26 mouse cellular contexts compared by ENCODE assay signal in the genomic region with DNA sequence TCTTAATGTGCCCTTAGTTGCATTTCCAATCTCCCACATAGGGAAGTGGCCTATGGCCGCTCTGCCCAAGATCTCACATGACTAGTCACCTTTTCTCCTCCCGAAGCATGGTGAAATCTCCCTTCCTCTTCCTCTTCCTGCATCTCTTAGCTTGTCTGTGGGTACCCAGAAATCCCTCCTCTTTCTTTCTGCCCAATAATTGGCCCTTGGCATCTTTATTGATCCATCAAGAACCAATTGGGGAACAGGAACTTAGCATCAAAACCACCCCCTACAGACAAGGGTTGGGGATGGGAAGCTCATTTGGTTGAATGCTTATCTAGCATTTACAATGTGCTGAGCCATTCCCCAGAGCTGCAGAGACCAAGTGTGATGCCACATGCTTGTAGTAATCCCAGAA.
A peak's percentile ranks its signal among the peaks of the same experiment; 100 is the strongest.
DNase-seq lines count a peak whose midpoint lies in the region; ATAC-seq and TF ChIP-seq lines count a peak whose summit lies in the region.
"Had no signal": no experiment of that assay in that cellular context is flagged by ENCODE, and none has a peak within 500 bp of the region (broad histone marks: within the 10 kb centered on the region; RNA-seq: fewer than 3 reads in every experiment).

No protein-coding gene starts in this region.

- WGBS in lung, postnatal 0 days = 77% methylated on average over 2 of the region's 2 CpGs
- WGBS in macrophage (ENCODE audit: missing documents) = 3% methylated on average over 2 of the region's 2 CpGs
- 84% methylated on average over 2 of the region's 2 CpGs for WGBS in forebrain, embryonic 12.5 days

- no peak overlapping the region for H3K4me3 ChIP-seq in lung, postnatal 0 days (ENCODE audit: low read depth, low read length)
- H3K4me3 ChIP-seq in macrophage (ENCODE audit: inconsistent target) = no peak overlapping the region
- H3K4me3 ChIP-seq in forebrain, embryonic 12.5 days (replicated peaks) = no peak overlapping the region
- H3K4me3 ChIP-seq: erythroblast, embryonic 14.5 days; forebrain, embryonic 13.5 days; hindbrain, embryonic 13.5 days; lung, embryonic 15.5 days; megakaryocyte, embryonic 14.5 days; midbrain, embryonic 12.5 days had no signal

- H3K9ac ChIP-seq in lung, postnatal 0 days (replicated peaks; ENCODE audit: low read depth) = no peak overlapping the region
- no peak overlapping the region for H3K9ac ChIP-seq in forebrain, embryonic 12.5 days
- H3K9ac ChIP-seq: forebrain, embryonic 13.5 days; hindbrain, embryonic 13.5 days; liver, embryonic 14.5 days; lung, embryonic 15.5 days; midbrain, embryonic 12.5 days had no signal

- H3K27me3 ChIP-seq in lung, postnatal 0 days (replicated peaks; ENCODE audit: insufficient read depth, low read length) = no peaks in the 10 kb centered on the region
- no peaks in the 10 kb centered on the region for H3K27me3 ChIP-seq in forebrain, embryonic 12.5 days
- H3K27me3 ChIP-seq: forebrain, embryonic 13.5 days; hindbrain, embryonic 13.5 days; lung, embryonic 15.5 days had no signal

- no peak for ATAC-seq in lung, postnatal 0 days
- ATAC-seq in forebrain, embryonic 12.5 days (ENCODE audit: low FRiP score) = no peak
- no peak for ATAC-seq in erythroid progenitor cell, adult 5-6 weeks (replicated peaks; ENCODE audit: low FRiP score, poor library complexity, severe bottlenecking)
- ATAC-seq: forebrain, embryonic 13.5 days; intestine, embryonic 16.5 days had no signal

- H3K36me3 ChIP-seq in lung, postnatal 0 days (ENCODE audit: insufficient read depth, low read length) = no peaks in the 10 kb centered on the region
- H3K36me3 ChIP-seq in macrophage (ENCODE audit: inconsistent target) = no peaks in the 10 kb centered on the region
- H3K36me3 ChIP-seq in forebrain, embryonic 12.5 days (replicated peaks) = no peaks in the 10 kb centered on the region
- H3K36me3 ChIP-seq: hindbrain, embryonic 13.5 days; lung, embryonic 15.5 days; midbrain, embryonic 12.5 days had no signal

- peak; percentile 7 for DNase-seq in lung, postnatal 0 days (ENCODE audit: low spot score)
- no peak for DNase-seq in lung, postnatal 25 days (ENCODE audit: low spot score)
- DNase-seq in MEL-GATA-1-ER (ENCODE audit: extremely low read depth, low read depth) = peak; percentile 81
- no peak for DNase-seq in neural tube, embryonic 10.5 days (ENCODE audit: extremely low spot score, low spot score)
- DNase-seq: adrenal gland, postnatal 14 days; cerebellum, adult 11-12 months; cerebellum, adult 9-11 months; gastrocnemius, postnatal 14 days; heart, adult 18-20 months; heart, postnatal 4 days; kidney, adult 8-10 months; kidney, postnatal 14 days; spleen, adult 18-20 months; thymus, postnatal 14 days had no signal

- no peaks in the 10 kb centered on the region for H3K9me3 ChIP-seq in lung, postnatal 0 days (ENCODE audit: low read length)
- no peaks in the 10 kb centered on the region for H3K9me3 ChIP-seq in forebrain, embryonic 12.5 days
- H3K9me3 ChIP-seq: forebrain, embryonic 13.5 days; hindbrain, embryonic 13.5 days; lung, embryonic 15.5 days; megakaryocyte, embryonic 14.5 days; midbrain, embryonic 12.5 days had no signal

- TF ChIP-seq EP300 in lung, postnatal 0 days (IDR thresholded peaks at IDR 0.05) = no peak

- no peaks in the 10 kb centered on the region for H3K79me2 ChIP-seq in macrophage (ENCODE audit: inconsistent target)

- TF ChIP-seq CTCF in lung, postnatal 0 days (IDR thresholded peaks at IDR 0.05) = no peak

- H3K4me2 ChIP-seq in lung, postnatal 0 days (replicated peaks; ENCODE audit: low read depth, low read length) = no peak overlapping the region
- H3K4me2 ChIP-seq in forebrain, embryonic 12.5 days = no peak overlapping the region
- H3K4me2 ChIP-seq: forebrain, embryonic 13.5 days; heart, embryonic 11.5 days; hindbrain, embryonic 13.5 days; lung, embryonic 15.5 days; midbrain, embryonic 12.5 days had no signal

- no peaks in the 10 kb centered on the region for H3K4me1 ChIP-seq in lung, postnatal 0 days (ENCODE audit: insufficient read depth, low read depth, low read length)
- peaks cover 3% of the 10 kb centered on the region; the same call in 1 of the 2 replicates for H3K4me1 ChIP-seq in forebrain, embryonic 12.5 days
- H3K4me1 ChIP-seq: forebrain, embryonic 13.5 days had no signal

- H3K27ac ChIP-seq in lung, postnatal 0 days (ENCODE audit: low read length) = no peak overlapping the region
- H3K27ac ChIP-seq in macrophage = peak overlapping the region; percentile 87
- no peak overlapping the region for H3K27ac ChIP-seq in forebrain, embryonic 12.5 days
- H3K27ac ChIP-seq: forebrain, embryonic 13.5 days; hindbrain, embryonic 13.5 days; liver, embryonic 14.5 days; lung, embryonic 15.5 days; midbrain, embryonic 12.5 days had no signal

Comparison
In these comparisons a context has a peak if more than half of its experiments do, and no peak if none do; other contexts are left out.
1. DNase-seq: peak in lung, postnatal 0 days (single experiment) and MEL-GATA-1-ER (single experiment); none in lung, postnatal 25 days (single experiment) and neural tube, embryonic 10.5 days (single experiment).